9 mouse cellular contexts compared by ENCODE assay signal in the genomic region with DNA sequence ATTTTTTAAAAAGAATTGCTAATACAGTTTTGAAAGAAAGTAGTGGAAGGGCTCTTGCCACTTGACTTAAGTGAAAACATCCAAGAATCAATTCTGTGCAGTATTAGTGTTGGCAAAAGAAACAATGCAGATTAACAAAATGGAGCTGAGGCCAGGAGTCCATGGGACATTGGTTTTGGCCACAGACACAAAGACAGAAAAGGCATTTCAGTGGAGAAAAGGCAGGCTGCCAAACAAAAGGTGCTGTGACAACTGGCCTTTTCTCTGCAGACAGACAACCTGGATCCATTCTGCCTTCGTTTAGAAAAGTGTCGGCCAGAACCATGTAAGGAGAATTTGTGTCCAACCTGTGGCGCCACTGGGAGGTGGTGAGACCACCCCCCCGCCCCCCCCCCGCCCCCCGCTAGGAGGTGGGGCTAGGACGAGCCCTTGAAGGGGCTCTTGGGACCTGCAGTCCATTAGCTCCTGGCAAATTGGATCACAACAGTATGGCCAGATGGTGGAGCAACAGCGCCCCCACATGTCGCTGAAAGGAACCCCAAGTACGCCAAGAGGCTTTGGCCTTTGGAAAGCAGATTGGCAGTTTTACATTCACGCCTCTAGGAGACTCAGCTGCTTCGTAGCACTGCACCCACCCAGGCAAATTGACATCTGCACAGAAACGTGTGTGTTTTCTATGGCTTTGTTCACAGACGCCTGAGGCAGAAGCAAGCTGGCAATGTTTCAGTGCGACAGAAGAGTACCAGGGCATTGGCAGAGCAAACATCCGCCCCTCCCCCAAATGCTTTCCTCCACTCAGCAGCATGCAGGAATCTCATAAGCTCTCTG. TPM values are rescaled to one million over a fixed set of nuclear protein-coding genes. Genes with fewer than 3 reads are reported as not detected.
DNase-seq lines count a peak whose midpoint lies in the region; ATAC-seq and TF ChIP-seq lines count a peak whose summit lies in the region.
"Had no signal": no experiment of that assay in that cellular context is flagged by ENCODE, and none has a peak within 500 bp of the region (broad histone marks: within the 10 kb centered on the region; RNA-seq: fewer than 3 reads in every experiment).

No protein-coding gene starts in this region.

- intact Hi-C loops in heart, postnatal 14 days (cut with DNase I) = loop anchor here (1.0 to 5.0 kb wide), 2 partner anchors 42 to 266 kb away; no protein-coding TSS in a partner anchor

- peak overlapping the region; percentile 42 for H3K4me2 ChIP-seq in forebrain, embryonic 14.5 days (ENCODE audit: low read length)

- no peaks in the 10 kb centered on the region for H3K36me3 ChIP-seq in forebrain, embryonic 14.5 days (ENCODE audit: control insufficient read depth, insufficient read depth, low read length)

- peak; percentile 76 to 85 for DNase-seq in CD8-positive naive resting alpha-beta T cell, adult 2 months (ENCODE audit: low read depth in 2 of 2, low spot score in 2 of 2)
- DNase-seq in c-Kit-positive CD71-positive TER-119-positive erythroid progenitor cells, embryonic 14.5 days (ENCODE audit: low spot score) = peak; percentile 39
- peak; percentile 98 for DNase-seq in forebrain, embryonic 14.5 days (ENCODE audit: low spot score)
- DNase-seq in heart, postnatal 14 days = peak; percentile 89 to 94
- DNase-seq in large intestine, adult 2 months (ENCODE audit: low read depth, low spot score) = peak; percentile 55
- peak; percentile 87 to 90 for DNase-seq in lung, adult 18-20 months
- DNase-seq in thymus, adult 18-20 months = peak; percentile 46 to 62

- no peak overlapping the region; the same call in 1 of the 2 replicates for H3K9ac ChIP-seq in forebrain, embryonic 14.5 days (ENCODE audit: low read length)

- H3K27me3 ChIP-seq in forebrain, embryonic 14.5 days (replicated peaks; ENCODE audit: control insufficient read depth, insufficient read depth, low read length) = no peaks in the 10 kb centered on the region

- ATAC-seq in forebrain, embryonic 14.5 days = peak; percentile 94

- H3K9me3 ChIP-seq in forebrain, embryonic 14.5 days (replicated peaks; ENCODE audit: control insufficient read depth, low read length) = no peaks in the 10 kb centered on the region

- TF ChIP-seq CTCF in olfactory bulb, adult 2 months (IDR thresholded peaks at IDR 0.05; ENCODE audit: insufficient read depth, low read depth, low read length) = peak; percentile 73

- 1% methylated on average over 16 of the region's 16 CpGs for WGBS in forebrain, embryonic 14.5 days
- WGBS in large intestine, adult 2 months = 5% methylated on average over 16 of the region's 16 CpGs
- whole genome bisulfite sequencing in olfactory bulb, adult 2 months = 3% methylated on average over 16 of the region's 16 CpGs

- H3K27ac ChIP-seq in forebrain, embryonic 14.5 days (ENCODE audit: low read depth, low read length) = peak overlapping the region; percentile 70
- H3K27ac ChIP-seq in olfactory bulb, adult 2 months (ENCODE audit: insufficient read depth, low read depth, low read length) = no peak overlapping the region

- H3K4me1 ChIP-seq in forebrain, embryonic 14.5 days (ENCODE audit: control insufficient read depth, insufficient read depth, low read length) = peaks cover 4% of the 10 kb centered on the region; the same call in 1 of the 2 replicates
- H3K4me1 ChIP-seq in olfactory bulb, adult 2 months (ENCODE audit: control insufficient read depth, insufficient read depth, low read length) = peaks cover 4% of the 10 kb centered on the region; the same call in 1 of the 2 replicates

- H3K4me3 ChIP-seq in forebrain, embryonic 14.5 days (ENCODE audit: low read depth, low read length) = no peak overlapping the region
- H3K4me3 ChIP-seq in olfactory bulb, adult 2 months (ENCODE audit: insufficient read depth, low read depth, low read length) = peak overlapping the region; percentile 9; the same call in 1 of the 2 replicates
- H3K4me3 ChIP-seq: erythroblast, embryonic 14.5 days had no signal

- no peak for TF ChIP-seq POLR2A in olfactory bulb, adult 2 months (IDR thresholded peaks at IDR 0.05; ENCODE audit: insufficient read depth, low read depth, low read length)

RNA-seq across cellular contexts. Expression of gene Osbpl5, which starts 8.5 kb away (rescaled TPM):
- 25.8 and 29.4 TPM in 2 replicates for polyA plus RNA-seq in forebrain, embryonic 14.5 days (2014; fragmentation: Nextera tagmentation; extraction: Ambion mirVana)
- 10 to 100 TPM; 18.5 to 21.9 TPM for total RNA-seq in heart, postnatal 14 days (2021)
- polyA plus RNA-seq in large intestine, adult 2 months (2012; rRNA removed) = 30.8 and 31.3 TPM in 2 replicates
- polyA plus RNA-seq in olfactory bulb, adult 2 months (2012; ENCODE audit: insufficient read depth, insufficient read length, low replicate concordance, missing spikeins) = not detected in 2 replicates
- polyA plus RNA-seq: erythroblast, embryonic 14.5 days had no signal

RNA-seq across cellular contexts. Expression of gene Mrgprg, which starts 18.5 kb away (rescaled TPM):
- polyA plus RNA-seq in forebrain, embryonic 14.5 days (2014; fragmentation: Nextera tagmentation; extraction: Ambion mirVana) = not detected in 2 replicates
- not detected for total RNA-seq in heart, postnatal 14 days (2021)
- not detected in 2 replicates for polyA plus RNA-seq in large intestine, adult 2 months (2012; rRNA removed)
- not detected in 2 replicates for polyA plus RNA-seq in olfactory bulb, adult 2 months (2012; ENCODE audit: insufficient read depth, insufficient read length, low replicate concordance, missing spikeins)
- polyA plus RNA-seq: erythroblast, embryonic 14.5 days had no signal

RNA-seq across cellular contexts. Expression of gene Mrgpre, which starts 36.0 kb away (rescaled TPM):
- 2.6 and 3.6 TPM in 2 replicates for polyA plus RNA-seq in forebrain, embryonic 14.5 days (2014; fragmentation: Nextera tagmentation; extraction: Ambion mirVana)
- total RNA-seq in heart, postnatal 14 days (2021) = 1 to 10 TPM; 1.5 to 1.8 TPM
- polyA plus RNA-seq in large intestine, adult 2 months (2012; rRNA removed) = 1.8 and 2.4 TPM in 2 replicates
- polyA plus RNA-seq in olfactory bulb, adult 2 months (2012; ENCODE audit: insufficient read depth, insufficient read length, low replicate concordance, missing spikeins) = not detected in 2 replicates
- polyA plus RNA-seq: erythroblast, embryonic 14.5 days had no signal

Comparison
In these comparisons a context has a peak if more than half of its experiments do, and no peak if none do; other contexts are left out.
1. DNase-seq: peak in every context shown above with its lines; median percentile 98 in forebrain, embryonic 14.5 days; 92 in heart, postnatal 14 days; 88 in lung, adult 18-20 months; 80 in CD8-positive naive resting alpha-beta T cell, adult 2 months; 55 in large intestine, adult 2 months; 54 in thymus, adult 18-20 months; 39 in c-Kit-positive CD71-positive TER-119-positive erythroid progenitor cells, embryonic 14.5 days.